Mouse (Mus musculus) CH12.LX (cell line): ENCODE data around the gene Crip3. TPM values are rescaled to one million over a fixed set of nuclear protein-coding genes. Genes with fewer than 3 reads are reported as not detected.
A peak's percentile ranks its signal among the peaks of the same experiment; 100 is the strongest.

Experiments used
- DNase-seq: peaks from one replicate; pipeline ENCODE4 v3.0.0-alpha.2; 2013; ENCODE audit errors: extremely low read depth
- H3K27ac ChIP-seq: 2 replicates; pipeline ENCODE4 v1.5.1; 2012; ENCODE audit warnings: low read depth, mild to moderate bottlenecking, control low read depth, moderate library complexity; ENCODE audit not compliant: insufficient read depth
- H3K27me3 ChIP-seq: replicated peaks from 2 replicates; pipeline ENCODE3; 2012; ENCODE audit warnings: inconsistent platforms
- H3K36me3 ChIP-seq, 2 experiments: replicated peaks in 1 of 2; 2 replicates each; pipeline versions ENCODE3 to v1.6.1; 2012; ENCODE audit warnings: inconsistent platforms in 1 of 2, low read length in 1 of 2, mild to moderate bottlenecking in 1 of 2, mixed read lengths in 1 of 2, moderate library complexity in 1 of 2; ENCODE audit not compliant: control insufficient read depth in 1 of 2, insufficient read depth in 1 of 2
- H3K4me1 ChIP-seq, 2 experiments: 2 replicates each; pipeline ENCODE4 v1.6.1; 2012; ENCODE audit warnings: inconsistent platforms in 1 of 2, moderate library complexity in 1 of 2; ENCODE audit not compliant: insufficient read depth in 2 of 2, control insufficient read depth in 1 of 2
- H3K4me2 ChIP-seq: 2 replicates; pipeline ENCODE4 v1.6.1; 2012; ENCODE audit warnings: low read depth, mild to moderate bottlenecking, control low read depth; ENCODE audit not compliant: poor library complexity, insufficient read depth, severe bottlenecking
- H3K4me3 ChIP-seq, 3 experiments: fragments of 150-350 bp in 1 of 3; sonication (generic) in 1 of 3; replicated peaks in 1 of 3; 2 replicates each; pipeline versions ENCODE3 to v1.5.1; 2011 to 2012; ENCODE audit warnings: low read depth in 2 of 3, low read length in 2 of 3, mild to moderate bottlenecking in 2 of 3, moderate library complexity in 2 of 3, control low read depth in 1 of 3, improper control_type of control experiment in 1 of 3, inconsistent platforms in 1 of 3, mixed read lengths in 1 of 3; ENCODE audit not compliant: poor library complexity in 1 of 3
- H3K79me2 ChIP-seq: replicated peaks from 2 replicates; pipeline ENCODE4 v1.6.1; 2012; ENCODE audit warnings: mild to moderate bottlenecking, moderate library complexity; ENCODE audit not compliant: control insufficient read depth, poor library complexity, insufficient read depth, severe bottlenecking; ENCODE audit errors: extremely low read depth
- H3K9ac ChIP-seq: 2 replicates; pipeline ENCODE4 v1.6.1; 2012; ENCODE audit warnings: low read depth, mild to moderate bottlenecking, control low read depth, moderate library complexity; ENCODE audit not compliant: insufficient read depth
- H3K9me3 ChIP-seq: replicated peaks from 2 replicates; pipeline ENCODE3; 2012; ENCODE audit warnings: low read length, inconsistent platforms, mixed read lengths
- BHLHE40 ChIP-seq: IDR thresholded peaks from 2 replicates; pipeline ENCODE4 v1.6.1; 2011; ENCODE audit warnings: mild to moderate bottlenecking, low read depth, low read length, improper control_type of control experiment
- CTCF ChIP-seq, 2 experiments: IDR thresholded peaks in 1 of 2; conservative IDR thresholded peaks in 1 of 2; 2 replicates each; pipeline ENCODE4 v1.5.1; 2011 to 2012; ENCODE audit warnings: low read depth in 2 of 2, low read length in 2 of 2, improper control_type of control experiment in 1 of 2, inconsistent platforms in 1 of 2, mild to moderate bottlenecking in 1 of 2, moderate library complexity in 1 of 2
- E2F4 ChIP-seq: IDR thresholded peaks from 2 replicates; pipeline ENCODE4 v1.6.1; 2011; ENCODE audit warnings: low read depth, low read length, improper control_type of control experiment; ENCODE audit not compliant: insufficient replicate concordance
- ETS1 ChIP-seq: conservative IDR thresholded peaks from 2 replicates; pipeline ENCODE4 v1.6.1; 2012; ENCODE audit warnings: low read depth, mild to moderate bottlenecking, inconsistent platforms, low read length, improper control_type of control experiment, moderate library complexity
- JUND ChIP-seq: conservative IDR thresholded peaks from 2 replicates; pipeline ENCODE4 v1.6.1; 2011; ENCODE audit warnings: low read depth, low read length, improper control_type of control experiment
- MAX ChIP-seq: IDR thresholded peaks from 2 replicates; pipeline ENCODE4 v1.6.1; 2011; ENCODE audit warnings: low read length, improper control_type of control experiment
- MAZ ChIP-seq: IDR thresholded peaks from 2 replicates; pipeline ENCODE4 v1.6.1; 2012; ENCODE audit warnings: low read depth, mild to moderate bottlenecking, inconsistent platforms, low read length, improper control_type of control experiment, moderate library complexity
- NELFE ChIP-seq: IDR thresholded peaks from 2 replicates; pipeline ENCODE4 v1.6.1; 2011; ENCODE audit warnings: low read depth, low read length, improper control_type of control experiment
- RAD21 ChIP-seq: IDR thresholded peaks from 2 replicates; pipeline ENCODE4 v1.6.1; 2011; ENCODE audit warnings: low read depth, mild to moderate bottlenecking, low read length, improper control_type of control experiment, moderate library complexity
- UBTF ChIP-seq: IDR thresholded peaks from 2 replicates; pipeline ENCODE4 v1.6.1; 2012; ENCODE audit warnings: low read depth, mild to moderate bottlenecking, inconsistent platforms, low read length, improper control_type of control experiment, moderate library complexity
- USF2 ChIP-seq: conservative IDR thresholded peaks from 2 replicates; pipeline ENCODE4 v1.6.1; 2011; ENCODE audit warnings: low read depth, low read length, improper control_type of control experiment
- ZC3H11A ChIP-seq: IDR thresholded peaks from 2 replicates; pipeline ENCODE4 v1.6.1; 2012; ENCODE audit warnings: low read depth, mild to moderate bottlenecking, inconsistent platforms, low read length, improper control_type of control experiment
- ZNF384 ChIP-seq: IDR thresholded peaks from 2 replicates; pipeline ENCODE4 v1.6.1; 2012; ENCODE audit warnings: low read depth, low read length, improper control_type of control experiment, inconsistent platforms
- dilution Hi-C: fragments of 300-500 bp; cut with MboI; formaldehyde crosslinking; loops from 2 replicates; pipeline ENCODE4 v1.14.3; 2020; ENCODE audit warnings: low sequenced_read_pairs; ENCODE audit not compliant: extremely low pct_unique_long_range_greater_than_20kb, extremely low pct_ligation_motif_present
- in situ Hi-C: fragments of 300-500 bp; cut with MboI; formaldehyde crosslinking; loops from 3 replicates; pipeline ENCODE4 v1.14.3; 2019; ENCODE audit warnings: low sequenced_read_pairs, low pct_ligation_motif_present, low pct_unique_long_range_greater_than_20kb, mixed read lengths
- polyA plus RNA-seq: library from polyadenylated mRNA; unstranded; fragments of >175 nt; gene quantifications from 2 replicates; pipeline ENCODE4 v1.2.1, GENCODE M21; 2012; ENCODE audit warnings: low read depth; ENCODE audit not compliant: insufficient read length
- total RNA-seq, 2 experiments: library from RNA; depleted of rRNA; stranded (reverse); fragments of 300-350 nt in 1 of 2; fragments of >200 nt in 1 of 2; gene quantifications; 2 replicates each; pipeline ENCODE4 v1.2.3; 2012 to 2014

Crip3 gene
- total and polyA plus RNA-seq, 3 experiments: not detected

DNA sequence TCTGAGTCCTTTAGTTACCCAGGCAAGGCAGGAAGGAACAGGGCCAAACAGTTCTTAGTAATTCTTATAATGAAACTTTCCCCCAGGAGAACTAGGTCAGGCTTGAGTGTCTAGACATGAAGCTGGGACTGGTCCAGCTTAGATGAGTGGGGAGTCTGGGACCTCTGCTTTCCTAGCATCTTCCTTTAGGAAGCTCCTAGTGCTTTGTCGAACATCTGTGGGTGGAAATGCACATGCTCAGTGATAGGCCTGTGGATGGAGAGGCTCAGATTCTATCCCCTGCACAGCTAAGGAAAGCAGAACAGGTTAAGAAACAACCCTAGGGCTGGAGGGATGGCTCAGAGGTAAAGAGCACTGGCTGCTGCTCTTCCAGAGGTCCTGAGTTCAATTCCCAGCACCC is 34.1 kb upstream of the Crip3 start:
- H3K9me3 ChIP-seq: no peaks in the 10 kb centered on the region
- H3K27me3 ChIP-seq: no peaks in the 10 kb centered on the region
- DNase-seq: no peak
- in situ Hi-C loops (loop anchor here (10.0 kb wide), 1 partner anchor 60 kb away; no protein-coding TSS in a partner anchor), dilution Hi-C loops (no loop called here)
- no peak overlapping the region for H3K27ac ChIP-seq
- H3K9ac ChIP-seq: no peak overlapping the region
- no peaks in the 10 kb centered on the region for H3K4me1 ChIP-seq
- no peak overlapping the region for H3K4me3 ChIP-seq
- no peak overlapping the region for H3K4me2 ChIP-seq
- TF ChIP-seq JUND: no peak
- TF ChIP-seq ZNF384: no peak
- no peak for TF ChIP-seq NELFE
- TF ChIP-seq MAX: no peak
- no peak for TF ChIP-seq USF2
- no peak for TF ChIP-seq UBTF
- TF ChIP-seq ETS1: no peak
- TF ChIP-seq BHLHE40: no peak
- no peak for TF ChIP-seq MAZ
- no peak for TF ChIP-seq E2F4
- no peaks in the 10 kb centered on the region for H3K79me2 ChIP-seq
- H3K36me3 ChIP-seq: peaks cover 0 to 13% of the 10 kb centered on the region in 2 experiments

DNA sequence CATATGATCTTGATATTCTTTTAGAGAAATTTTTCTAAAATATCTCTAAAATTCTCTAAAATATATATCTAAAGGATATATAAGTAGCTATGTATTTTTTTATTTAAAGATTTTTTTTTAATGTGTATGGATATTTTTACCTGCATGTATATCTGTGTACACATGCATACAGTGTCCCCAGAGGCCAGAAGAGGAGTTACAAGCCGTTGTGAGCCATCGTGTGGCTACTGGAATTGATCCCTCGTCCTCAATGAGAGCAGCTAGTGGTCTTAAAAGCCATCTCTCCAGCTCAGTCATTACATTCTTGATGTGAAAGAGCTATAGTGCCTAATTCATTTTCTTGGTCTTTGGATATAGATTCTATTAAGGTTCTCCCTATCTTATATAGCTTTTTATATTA is 20.2 kb upstream of the Crip3 start:
- in situ Hi-C loops (no loop called here), dilution Hi-C loops (no loop called here)
- Histone ChIP-seq H3K4me3 (no peak overlapping the region), H3K4me2 (no peak overlapping the region), H3K27me3 (no peaks in the 10 kb centered on the region), H3K27ac (no peak overlapping the region), H3K9me3 (no peaks in the 10 kb centered on the region), H3K79me2 (no peaks in the 10 kb centered on the region), H3K4me1 (no peaks in the 10 kb centered on the region), H3K9ac (no peak overlapping the region), H3K36me3 (peaks cover 6 to 19% of the 10 kb centered on the region in 2 experiments)
- DNase-seq: peak; percentile 18
- TF ChIP-seq CTCF (conservative IDR thresholded peaks at IDR 0.05 in 1 of 2, IDR thresholded peaks at IDR 0.05 in 1 of 2; ENCODE audit: low read depth in 2 of 2, low read length in 2 of 2) (peak in 1 of 2 experiments; percentile 57; a peak in 3 of 4 replicates), RAD21 (peak; percentile 28), USF2 (no peak)

DNA sequence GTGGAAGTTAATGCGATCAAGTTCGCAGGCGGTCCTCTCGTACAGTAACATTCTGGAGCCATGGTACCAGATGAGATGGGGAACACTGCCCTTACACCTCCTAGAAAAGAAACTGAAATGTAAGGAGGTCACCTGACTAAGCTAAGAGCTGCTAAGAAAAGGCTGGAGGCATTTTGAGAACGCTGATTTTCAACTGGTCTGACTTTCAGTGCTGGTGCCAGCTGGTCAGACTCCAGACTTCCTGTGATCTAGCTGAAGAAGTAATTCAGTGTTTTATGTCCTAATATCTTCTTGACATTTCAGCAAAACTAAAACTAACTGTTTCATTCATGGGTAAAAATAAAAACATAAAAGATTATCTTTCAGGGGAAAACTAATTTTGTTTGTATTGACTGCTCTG is 10.1 kb upstream of the Crip3 start:
- dilution Hi-C loops (no loop called here), in situ Hi-C loops (no loop called here)
- Histone ChIP-seq H3K36me3 (no peaks in the 10 kb centered on the region), H3K79me2 (no peaks in the 10 kb centered on the region), H3K4me2 (no peak overlapping the region), H3K4me1 (peaks cover 0 to 2% of the 10 kb centered on the region in 2 experiments; a peak in 1 of 4 replicates), H3K27me3 (no peaks in the 10 kb centered on the region), H3K9me3 (no peaks in the 10 kb centered on the region), H3K4me3 (no peak overlapping the region), H3K27ac (no peak overlapping the region), H3K9ac (no peak overlapping the region)
- no peak for DNase-seq
- TF ChIP-seq ZC3H11A: no peak
